Mouse (Mus musculus): ENCODE measurements around the gene Rp2. TPM values are rescaled to one million over a fixed set of nuclear protein-coding genes. Genes with fewer than 3 reads are reported as not detected.
"Not testable (repeated sequence)": the region's sequence is repeated elsewhere in the genome, so short reads cannot be mapped to it uniquely, and the experiment has no call there.

Rp2 gene
- polyA plus RNA-seq, 1 experiment from 2014 or later: 13.6 TPM

GRCm38 (mm10) chrX:20391964-20392363 lies 27.7 kb downstream of the Rp2 start:
- not testable (repeated sequence) for H3K36me3 ChIP-seq; H3K4me3 ChIP-seq (replicated peaks); H3K9ac ChIP-seq (replicated peaks); H3K4me1 ChIP-seq; H3K27me3 ChIP-seq (replicated peaks); H3K9me3 ChIP-seq (replicated peaks); H3K4me2 ChIP-seq; ATAC-seq (ENCODE audit: low FRiP score); H3K27ac ChIP-seq (replicated peaks)
- 90% methylated on average over 9 of the region's 9 CpGs for WGBS

DNA sequence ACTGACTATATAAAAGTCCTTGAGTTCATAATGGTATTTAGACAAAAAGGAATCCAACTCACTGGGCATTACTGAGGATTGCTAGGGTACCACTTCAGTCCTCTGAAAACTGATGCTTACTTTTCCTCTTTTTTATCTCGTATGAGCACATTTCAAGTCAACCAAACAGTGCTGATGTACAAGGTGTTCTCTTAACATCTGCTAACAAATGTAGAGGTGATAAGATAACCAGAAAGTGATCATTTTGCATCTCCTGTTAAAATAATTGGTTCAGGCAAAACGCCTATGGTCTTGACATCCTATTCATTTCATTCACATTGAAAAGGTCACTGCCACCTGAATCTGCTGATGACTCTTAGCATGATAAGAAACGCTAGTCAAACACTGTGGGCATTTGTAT lies 28.7 kb downstream of the Rp2 start:
- Histone ChIP-seq H3K4me1 (no peaks in the 10 kb centered on the region), H3K9ac (replicated peaks) (no peak overlapping the region), H3K36me3 (no peaks in the 10 kb centered on the region), H3K9me3 (replicated peaks) (no peaks in the 10 kb centered on the region), H3K27ac (replicated peaks) (no peak overlapping the region), H3K4me2 (no peak overlapping the region), H3K27me3 (replicated peaks) (no peaks in the 10 kb centered on the region), H3K4me3 (replicated peaks) (no peak overlapping the region)
- ATAC-seq (ENCODE audit: low FRiP score): no peak
- 80% methylated on average over 3 of the region's 3 CpGs for WGBS

DNA sequence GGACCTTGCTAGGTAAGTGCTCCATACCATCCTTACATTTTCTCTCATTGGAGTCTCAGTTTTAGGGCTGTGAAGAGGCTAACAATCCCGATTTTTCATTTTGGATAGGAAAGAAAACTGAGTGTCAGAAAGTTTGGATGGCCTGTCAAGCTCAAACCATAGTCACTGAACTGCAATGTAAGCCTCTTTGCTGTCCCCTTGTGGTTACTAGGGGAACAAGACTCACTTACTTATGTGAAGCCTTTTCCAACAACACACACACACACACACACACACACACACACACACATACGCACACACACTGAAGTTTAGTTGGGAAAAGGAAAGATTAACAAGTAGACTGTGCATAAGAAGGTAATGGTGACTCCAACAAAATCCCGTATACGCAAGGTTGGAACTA lies 39.8 kb downstream of the Rp2 start:
- no peak overlapping the region for H3K9ac ChIP-seq (replicated peaks)
- no peaks in the 10 kb centered on the region for H3K9me3 ChIP-seq (replicated peaks)
- no peaks in the 10 kb centered on the region for H3K27me3 ChIP-seq (replicated peaks)
- H3K27ac ChIP-seq (replicated peaks): no peak overlapping the region
- 82% methylated on average over 4 of the region's 4 CpGs for WGBS
- no peaks in the 10 kb centered on the region for H3K4me1 ChIP-seq
- no peak for ATAC-seq (ENCODE audit: low FRiP score)
- no peak overlapping the region for H3K4me3 ChIP-seq (replicated peaks)
- H3K36me3 ChIP-seq: no peaks in the 10 kb centered on the region
- H3K4me2 ChIP-seq: no peak overlapping the region

GRCm38 (mm10) chrX:20406909-20407308 lies 42.6 kb downstream of the Rp2 start:
- ATAC-seq (ENCODE audit: low FRiP score): no peak
- 100% methylated on average over 2 of the region's 2 CpGs for WGBS
- Histone ChIP-seq H3K27me3 (replicated peaks) (no peaks in the 10 kb centered on the region), H3K9me3 (replicated peaks) (no peaks in the 10 kb centered on the region), H3K9ac (replicated peaks) (no peak overlapping the region), H3K27ac (replicated peaks) (no peak overlapping the region), H3K4me1 (no peaks in the 10 kb centered on the region), H3K36me3 (no peaks in the 10 kb centered on the region), H3K4me2 (no peak overlapping the region), H3K4me3 (replicated peaks) (no peak overlapping the region)

- no peaks in the 10 kb centered on the region for H3K27me3 ChIP-seq (replicated peaks)
- no peak overlapping the region for H3K4me3 ChIP-seq (replicated peaks)
- H3K4me1 ChIP-seq: no peaks in the 10 kb centered on the region
- no peak for ATAC-seq (ENCODE audit: low FRiP score)
- 56% methylated on average over 2 of the region's 2 CpGs for WGBS
- no peaks in the 10 kb centered on the region for H3K36me3 ChIP-seq
- H3K27ac ChIP-seq (replicated peaks): no peak overlapping the region
- H3K9ac ChIP-seq (replicated peaks): no peak overlapping the region
- no peak overlapping the region for H3K4me2 ChIP-seq
- H3K9me3 ChIP-seq (replicated peaks): no peaks in the 10 kb centered on the region
Measured at GRCm38 (mm10) chrX:20407676-20408075, 43.4 kb downstream of the Rp2 start.

GRCm38 (mm10) chrX:20411382-20411781 lies 47.1 kb downstream of the Rp2 start:
- ATAC-seq (ENCODE audit: low FRiP score): no peak
- no peaks in the 10 kb centered on the region for H3K36me3 ChIP-seq
- no peaks in the 10 kb centered on the region for H3K27me3 ChIP-seq (replicated peaks)
- no peak overlapping the region for H3K9ac ChIP-seq (replicated peaks)
- no peak overlapping the region for H3K4me3 ChIP-seq (replicated peaks)
- no peaks in the 10 kb centered on the region for H3K9me3 ChIP-seq (replicated peaks)
- H3K4me2 ChIP-seq: no peak overlapping the region
- H3K27ac ChIP-seq (replicated peaks): no peak overlapping the region
- no peaks in the 10 kb centered on the region for H3K4me1 ChIP-seq
- WGBS: 92% methylated on average over 4 of the region's 4 CpGs

GRCm38 (mm10) chrX:20412221-20412620 lies 47.9 kb downstream of the Rp2 start:
- Histone ChIP-seq H3K27ac (replicated peaks) (no peak overlapping the region), H3K27me3 (replicated peaks) (no peaks in the 10 kb centered on the region), H3K9me3 (replicated peaks) (no peaks in the 10 kb centered on the region), H3K36me3 (no peaks in the 10 kb centered on the region), H3K4me1 (no peaks in the 10 kb centered on the region), H3K4me2 (no peak overlapping the region), H3K4me3 (replicated peaks) (no peak overlapping the region), H3K9ac (replicated peaks) (no peak overlapping the region)
- no peak for ATAC-seq (ENCODE audit: low FRiP score)
- WGBS: 79% methylated on average over 3 of the region's 3 CpGs

- Histone ChIP-seq H3K4me2 (no peak overlapping the region), H3K27ac (replicated peaks) (no peak overlapping the region), H3K9me3 (replicated peaks) (no peaks in the 10 kb centered on the region), H3K36me3 (no peaks in the 10 kb centered on the region), H3K27me3 (replicated peaks) (no peaks in the 10 kb centered on the region), H3K4me1 (no peaks in the 10 kb centered on the region), H3K4me3 (replicated peaks) (no peak overlapping the region), H3K9ac (replicated peaks) (no peak overlapping the region)
- 59% methylated on average over 10 of the region's 10 CpGs for WGBS
- ATAC-seq (ENCODE audit: low FRiP score): no peak
Measured at GRCm38 (mm10) chrX:20414885-20415622, 50.8 kb downstream of the Rp2 start.

DNA sequence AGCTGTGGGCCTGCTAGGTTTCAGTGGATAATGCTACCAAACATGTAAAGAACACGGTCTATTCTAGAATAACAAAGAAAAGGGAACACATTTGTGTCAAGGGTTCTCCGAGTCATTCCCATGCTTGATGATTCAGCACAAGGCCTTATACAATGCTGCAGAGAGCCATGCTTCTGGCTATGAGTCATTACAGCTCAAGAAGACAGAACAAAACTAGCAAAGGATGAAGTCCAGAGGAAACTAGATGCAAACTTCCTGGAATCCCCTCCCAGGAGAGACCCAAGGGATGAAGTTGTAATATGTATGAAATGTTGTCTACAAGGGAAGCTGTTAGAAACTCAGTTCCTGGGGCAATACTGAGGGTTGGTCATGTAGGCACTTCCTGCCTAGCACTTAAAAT lies 54.2 kb downstream of the Rp2 start:
- H3K36me3 ChIP-seq: no peaks in the 10 kb centered on the region
- no peaks in the 10 kb centered on the region for H3K4me1 ChIP-seq
- H3K27me3 ChIP-seq (replicated peaks): no peaks in the 10 kb centered on the region
- no peak overlapping the region for H3K9ac ChIP-seq (replicated peaks)
- no peak overlapping the region for H3K27ac ChIP-seq (replicated peaks)
- no peak for ATAC-seq (ENCODE audit: low FRiP score)
- no peak overlapping the region for H3K4me2 ChIP-seq
- 91% methylated on average over 2 of the region's 2 CpGs for WGBS
- no peaks in the 10 kb centered on the region for H3K9me3 ChIP-seq (replicated peaks)
- no peak overlapping the region for H3K4me3 ChIP-seq (replicated peaks)

DNA sequence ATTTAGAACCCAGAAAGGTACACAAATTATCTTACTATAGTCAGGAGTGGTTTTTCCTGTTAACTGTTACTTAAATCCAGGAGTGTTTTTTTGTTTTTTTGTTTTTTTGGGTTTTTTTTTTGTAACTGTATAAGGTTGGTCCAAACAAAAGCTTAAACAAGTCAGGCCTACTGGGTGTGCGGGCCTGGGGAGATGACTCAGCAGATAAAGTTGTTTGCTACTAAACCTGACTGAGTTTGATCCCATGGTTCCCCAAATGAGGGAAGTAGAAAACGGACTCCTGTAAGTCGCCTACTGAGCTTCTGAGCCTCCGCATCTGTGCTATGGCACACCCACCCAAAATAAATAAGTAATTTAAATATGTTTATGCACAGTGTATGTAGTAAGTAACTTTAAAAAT lies 55.3 kb downstream of the Rp2 start:
- Histone ChIP-seq H3K4me2 (no peak overlapping the region), H3K9me3 (replicated peaks) (no peaks in the 10 kb centered on the region), H3K4me3 (replicated peaks) (no peak overlapping the region), H3K4me1 (no peaks in the 10 kb centered on the region), H3K9ac (replicated peaks) (no peak overlapping the region), H3K27ac (replicated peaks) (no peak overlapping the region), H3K36me3 (no peaks in the 10 kb centered on the region), H3K27me3 (replicated peaks) (no peaks in the 10 kb centered on the region)
- WGBS: 86% methylated on average over 4 of the region's 4 CpGs
- no peak for ATAC-seq (ENCODE audit: low FRiP score)

GRCm38 (mm10) chrX:20425140-20425838 lies 61.0 kb downstream of the Rp2 start, which contains the start of gene Jade3:
TSS of gene Jade3 (plus strand) at chrX:20425688.
- Histone ChIP-seq H3K9me3 (replicated peaks) (no peaks in the 10 kb centered on the region), H3K4me1 (peaks cover 5% of the 10 kb centered on the region; the same call in 1 of the 2 replicates), H3K27ac (replicated peaks) (peak within 1 kb of the TSS; percentile 82), H3K4me3 (replicated peaks) (peak within 1 kb of the TSS; percentile 60), H3K27me3 (replicated peaks) (no peaks in the 10 kb centered on the region), H3K4me2 (peak within 1 kb of the TSS; percentile 61), H3K9ac (replicated peaks) (peak within 1 kb of the TSS; percentile 59), H3K36me3 (peaks cover 3% of the 10 kb centered on the region; the same call in 1 of the 2 replicates)
- ATAC-seq (ENCODE audit: low FRiP score): peak; percentile 96
- WGBS: 15% methylated on average over 32 of the region's 67 CpGs

- Histone ChIP-seq H3K27ac (replicated peaks) (peak overlapping the region; percentile 82), H3K9me3 (replicated peaks) (no peaks in the 10 kb centered on the region), H3K27me3 (replicated peaks) (no peaks in the 10 kb centered on the region), H3K4me1 (peaks cover 5% of the 10 kb centered on the region; the same call in 1 of the 2 replicates), H3K4me2 (peak overlapping the region; percentile 61), H3K4me3 (replicated peaks) (peak overlapping the region; percentile 60), H3K36me3 (peaks cover 3% of the 10 kb centered on the region; the same call in 1 of the 2 replicates), H3K9ac (replicated peaks) (peak overlapping the region; percentile 59)
- WGBS: 26% methylated on average over 30 of the region's 51 CpGs
- peak; percentile 73 for ATAC-seq (ENCODE audit: low FRiP score)
Measured at GRCm38 (mm10) chrX:20425839-20426449, 61.7 kb downstream of the Rp2 start.
